In the genomic region with DNA sequence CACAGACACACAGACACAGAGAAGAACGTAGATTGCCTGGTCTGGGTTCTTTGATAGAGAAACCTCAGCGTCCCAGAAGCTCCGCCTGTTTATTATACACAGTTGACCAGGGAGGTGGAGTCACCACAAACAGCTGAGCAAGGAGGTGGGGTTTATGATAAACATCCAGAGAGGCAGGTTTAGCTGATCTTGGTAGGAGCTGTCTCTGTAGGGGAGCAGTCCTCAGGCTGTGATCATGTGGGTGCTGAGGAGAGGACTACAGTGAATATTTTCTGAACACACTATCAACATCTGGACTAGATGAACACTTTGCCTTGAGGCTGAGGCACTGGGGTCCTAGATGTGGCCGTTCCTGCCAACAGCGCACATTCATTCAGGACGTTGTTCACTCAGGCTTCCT, we compare ENCODE assay signal across 15 mouse cellular contexts.
DNase-seq lines count a peak whose midpoint lies in the region; ATAC-seq lines count a peak whose summit lies in the region.
"Had no signal": no experiment of that assay in that cellular context is flagged by ENCODE, and none has a peak within 500 bp of the region (broad histone marks: within the 10 kb centered on the region; RNA-seq: fewer than 3 reads in every experiment).

No protein-coding gene starts in this region.

- DNase-seq in lung, postnatal 36 days: no peak
- peak; percentile 66 for DNase-seq in kidney, adult 11 months
- DNase-seq in forebrain, embryonic 11.5 days (ENCODE audit: low spot score): no peak
- no peak for DNase-seq in urinary bladder, postnatal 4 days (ENCODE audit: low spot score in 2 of 2)
- no peak for DNase-seq in ovary, postnatal 14 days (ENCODE audit: low spot score)
- DNase-seq: cerebellum, adult 8-10 months; right cerebral cortex, adult 18-20 months; thymus, adult 2 months had no signal

- no peak overlapping the region for H3K9ac ChIP-seq in lung, embryonic 15.5 days
- peak overlapping the region; percentile 25; the same call in 1 of the 2 replicates for H3K9ac ChIP-seq in kidney, embryonic 16.5 days (replicated peaks; ENCODE audit: low read length)
- no peak overlapping the region; the same call in 1 of the 2 replicates for H3K9ac ChIP-seq in stomach, embryonic 14.5 days (replicated peaks; ENCODE audit: low read depth, low read length)
- no peak overlapping the region for H3K9ac ChIP-seq in forebrain, embryonic 11.5 days (ENCODE audit: low read length)
- H3K9ac ChIP-seq: forebrain, embryonic 13.5 days; hindbrain, embryonic 15.5 days; limb, embryonic 13.5 days had no signal

- H3K36me3 ChIP-seq in lung, embryonic 15.5 days: no peaks in the 10 kb centered on the region
- H3K36me3 ChIP-seq in kidney, embryonic 16.5 days (ENCODE audit: insufficient read depth, low read length): no peaks in the 10 kb centered on the region
- H3K36me3 ChIP-seq in stomach, embryonic 14.5 days (ENCODE audit: control insufficient read depth, insufficient read depth, low read length): no peaks in the 10 kb centered on the region
- H3K36me3 ChIP-seq in forebrain, embryonic 11.5 days (ENCODE audit: control insufficient read depth, insufficient read depth, low read length): no peaks in the 10 kb centered on the region
- H3K36me3 ChIP-seq: G1E; hindbrain, embryonic 15.5 days; limb, embryonic 13.5 days had no signal

- peak overlapping the region; percentile 92 for H3K27ac ChIP-seq in lung, embryonic 15.5 days
- H3K27ac ChIP-seq in kidney, embryonic 16.5 days (ENCODE audit: low read length): peak overlapping the region; percentile 97
- H3K27ac ChIP-seq in stomach, embryonic 14.5 days (ENCODE audit: low read length): peak overlapping the region; percentile 55; the same call in 1 of the 2 replicates
- H3K27ac ChIP-seq in forebrain, embryonic 11.5 days (ENCODE audit: low read depth, low read length): no peak overlapping the region
- H3K27ac ChIP-seq: forebrain, embryonic 13.5 days; hindbrain, embryonic 15.5 days; limb, embryonic 13.5 days had no signal

- H3K4me2 ChIP-seq in lung, embryonic 15.5 days: no peak overlapping the region
- H3K4me2 ChIP-seq in kidney, embryonic 16.5 days (replicated peaks; ENCODE audit: low read depth, low read length): no peak overlapping the region
- no peak overlapping the region for H3K4me2 ChIP-seq in stomach, embryonic 14.5 days (replicated peaks; ENCODE audit: low read depth, low read length)
- no peak overlapping the region for H3K4me2 ChIP-seq in forebrain, embryonic 11.5 days (ENCODE audit: low read depth, low read length, severe bottlenecking)
- H3K4me2 ChIP-seq: forebrain, embryonic 13.5 days; hindbrain, embryonic 15.5 days; limb, embryonic 13.5 days had no signal

- no peak overlapping the region for H3K4me3 ChIP-seq in lung, embryonic 15.5 days
- H3K4me3 ChIP-seq in kidney, embryonic 16.5 days (ENCODE audit: low read length): no peak overlapping the region
- no peak overlapping the region for H3K4me3 ChIP-seq in stomach, embryonic 14.5 days (ENCODE audit: low read depth, low read length)
- H3K4me3 ChIP-seq in forebrain, embryonic 11.5 days (ENCODE audit: low read depth, low read length): no peak overlapping the region
- H3K4me3 ChIP-seq: forebrain, embryonic 13.5 days; hindbrain, embryonic 15.5 days; limb, embryonic 13.5 days had no signal

- ATAC-seq in lung, embryonic 15.5 days (ENCODE audit: borderline replicate concordance, extremely low read depth, low FRiP score, low TSS enrichment): peak; percentile 65
- peak; percentile 79 for ATAC-seq in kidney, embryonic 16.5 days (ENCODE audit: low FRiP score, low TSS enrichment)
- no peak for ATAC-seq in stomach, embryonic 14.5 days (ENCODE audit: insufficient number of reproducible peaks, insufficient read depth, low FRiP score, low read depth)
- no peak for ATAC-seq in forebrain, embryonic 11.5 days (replicated peaks; ENCODE audit: low FRiP score)
- ATAC-seq: forebrain, embryonic 13.5 days had no signal

- no peaks in the 10 kb centered on the region for H3K9me3 ChIP-seq in lung, embryonic 15.5 days
- no peaks in the 10 kb centered on the region for H3K9me3 ChIP-seq in kidney, embryonic 16.5 days (ENCODE audit: low read length)
- no peaks in the 10 kb centered on the region for H3K9me3 ChIP-seq in stomach, embryonic 14.5 days (ENCODE audit: control insufficient read depth, low read depth, low read length)
- H3K9me3 ChIP-seq in forebrain, embryonic 11.5 days (ENCODE audit: control insufficient read depth, low read length): no peaks in the 10 kb centered on the region
- H3K9me3 ChIP-seq: forebrain, embryonic 13.5 days; G1E; hindbrain, embryonic 15.5 days; limb, embryonic 13.5 days had no signal

- H3K4me1 ChIP-seq in lung, embryonic 15.5 days: peaks cover 10% of the 10 kb centered on the region
- H3K4me1 ChIP-seq in kidney, embryonic 16.5 days (ENCODE audit: insufficient read depth, low read length): peaks cover 17% of the 10 kb centered on the region
- H3K4me1 ChIP-seq in stomach, embryonic 14.5 days (ENCODE audit: control insufficient read depth, insufficient read depth, low read length): no peaks in the 10 kb centered on the region
- H3K4me1 ChIP-seq in forebrain, embryonic 11.5 days (replicated peaks; ENCODE audit: control insufficient read depth, insufficient read depth, low read length): no peaks in the 10 kb centered on the region
- H3K4me1 ChIP-seq: forebrain, embryonic 13.5 days; hindbrain, embryonic 15.5 days had no signal

- no peaks in the 10 kb centered on the region for H3K27me3 ChIP-seq in lung, embryonic 15.5 days
- H3K27me3 ChIP-seq in kidney, embryonic 16.5 days (ENCODE audit: insufficient read depth, low read length): no peaks in the 10 kb centered on the region
- no peaks in the 10 kb centered on the region for H3K27me3 ChIP-seq in stomach, embryonic 14.5 days (ENCODE audit: control insufficient read depth, insufficient read depth, low read length)
- no peaks in the 10 kb centered on the region for H3K27me3 ChIP-seq in forebrain, embryonic 11.5 days (ENCODE audit: control insufficient read depth, insufficient read depth, low read length)
- H3K27me3 ChIP-seq: forebrain, embryonic 13.5 days; hindbrain, embryonic 15.5 days; limb, embryonic 13.5 days had no signal

- WGBS in lung, embryonic 15.5 days: 41% methylated on average over 6 of the region's 6 CpGs
- WGBS in kidney, embryonic 16.5 days: 38% methylated on average over 6 of the region's 6 CpGs
- WGBS in stomach, embryonic 14.5 days: 60% methylated on average over 6 of the region's 6 CpGs
- WGBS in forebrain, embryonic 11.5 days: 76% methylated on average over 6 of the region's 6 CpGs

Comparison
In these comparisons a context has a peak if more than half of its experiments do, and no peak if none do; other contexts are left out.
1. ATAC-seq: peak in lung, embryonic 15.5 days (single experiment) and kidney, embryonic 16.5 days (single experiment); none in stomach, embryonic 14.5 days (single experiment) and forebrain, embryonic 11.5 days (single experiment).